Mouse (Mus musculus): Measurements from ENCODE around the gene Prkx. TPM values are rescaled to one million over a fixed set of nuclear protein-coding genes. Genes with fewer than 3 reads are reported as not detected.

Prkx gene
- polyA plus RNA-seq, 1 experiment, result 0.06 TPM

- Histone ChIP-seq H3K27me3 (ENCODE audit: control insufficient read depth) (no peaks in the 10 kb centered on the region), H3K4me3 (replicated peaks) (no peak overlapping the region), H3K9me3 (ENCODE audit: control insufficient read depth, low read length) (no peaks in the 10 kb centered on the region), H3K4me1 (ENCODE audit: control insufficient read depth) (no peaks in the 10 kb centered on the region), H3K36me3 (ENCODE audit: control insufficient read depth) (no peaks in the 10 kb centered on the region)
- no peak for TF ChIP-seq GATA1 (IDR thresholded peaks at IDR 0.05; ENCODE audit: low read length)
- TF ChIP-seq TAL1 (IDR thresholded peaks at IDR 0.05; ENCODE audit: low read length), result no peak
Observed at GRCm38 (mm10) chrX:77720298-77720697, 75.8 kb downstream of the Prkx start.

Other genes starting within 250 kb of the Prkx start
- not detected in 2 replicates for gene Pbsn, start 57.3 kb upstream of the Prkx start, polyA plus RNA-seq (2012)
- gene Gm14744, start 68.5 kb upstream of the Prkx start, polyA plus RNA-seq (2012), result not detected in 2 replicates
- not detected in 2 replicates for gene 5430402E10Rik, start 128.8 kb upstream of the Prkx start, polyA plus RNA-seq (2012)

Measured in erythroblast, embryonic 14.5 days (primary cell).